Mouse (Mus musculus) lung, adult 10 weeks (tissue): ENCODE data around the gene Plekhg1. TPM values are rescaled to one million over a fixed set of nuclear protein-coding genes. Genes with fewer than 3 reads are reported as not detected.

ENCODE experiments used
- polyA plus RNA-seq: library from polyadenylated mRNA; stranded (reverse); fragments of 350-450 nt; fragmentation: Illumina TruSeq; extraction: RNeasy Lipid Tissue Mini Kit (QIAGEN cat#74804); gene quantifications from one replicate; pipeline ENCODE4 v1.2.3, GENCODE M21; 2014; ENCODE audit warnings: low read depth, low replicate concordance; ENCODE audit not compliant: insufficient read depth

Plekhg1 gene
- 4.1 TPM for polyA plus RNA-seq

GRCm38 (mm10) chr10:3740148-3740503, at the start of gene Plekhg1:
TSS of gene Plekhg1 (plus strand) at chr10:3740364.

GRCm38 (mm10) chr10:3972981-3973588, 232.9 kb downstream of the Plekhg1 start, which contains the start of gene Mthfd1l:
TSS of gene Mthfd1l (plus strand) at chr10:3973118.

Other genes starting within 250 kb of the Plekhg1 start
- gene Iyd, start 200.1 kb upstream of the Plekhg1 start, polyA plus RNA-seq = 6.2 TPM
- gene Mthfd1l, start 232.8 kb downstream of the Plekhg1 start, polyA plus RNA-seq = 2.1 TPM